Mouse (Mus musculus): ENCODE measurements around the gene Gcdh. TPM values are rescaled to one million over a fixed set of nuclear protein-coding genes. Genes with fewer than 3 reads are reported as not detected.
A peak's percentile ranks its signal among the peaks of the same experiment; 100 is the strongest.

The Gcdh gene
- total RNA-seq (2021) = 10 to 100 TPM; 41.4 to 42.0 TPM
- long read RNA-seq, experiment 1, transcript Gcdh-201 (11 exons, 2,167 nt) = minor isoform, 19 of 99 reads
- long read RNA-seq, experiment 1, transcript Gcdh-202 (12 exons, 2,114 nt) = major isoform, 71 of 99 reads
- long read RNA-seq, experiment 1, partial matches to known transcripts = 7 of 99 reads
- long read RNA-seq, experiment 1, other reads (novel, unspliced or antisense) = 2 of 99 reads
- long read RNA-seq, experiment 2, transcript Gcdh-202 (12 exons, 2,114 nt) = major isoform, 72 of 104 reads
- long read RNA-seq, experiment 2, transcript Gcdh-201 (11 exons, 2,167 nt) = minor isoform, 19 of 104 reads
- long read RNA-seq, experiment 2, partial matches to known transcripts = 8 of 104 reads
- long read RNA-seq, experiment 2, other reads (novel, unspliced or antisense) = 5 of 104 reads

GRCm38 (mm10) chr8:84893709-84894134, at the start of gene Gcdh:
Gene Gcdh (minus strand): TSS chr8:84893921.
- intact Hi-C loops (cut with DNase I) = no loop called here
- DNase-seq = peak; percentile 87 to 90

DNA sequence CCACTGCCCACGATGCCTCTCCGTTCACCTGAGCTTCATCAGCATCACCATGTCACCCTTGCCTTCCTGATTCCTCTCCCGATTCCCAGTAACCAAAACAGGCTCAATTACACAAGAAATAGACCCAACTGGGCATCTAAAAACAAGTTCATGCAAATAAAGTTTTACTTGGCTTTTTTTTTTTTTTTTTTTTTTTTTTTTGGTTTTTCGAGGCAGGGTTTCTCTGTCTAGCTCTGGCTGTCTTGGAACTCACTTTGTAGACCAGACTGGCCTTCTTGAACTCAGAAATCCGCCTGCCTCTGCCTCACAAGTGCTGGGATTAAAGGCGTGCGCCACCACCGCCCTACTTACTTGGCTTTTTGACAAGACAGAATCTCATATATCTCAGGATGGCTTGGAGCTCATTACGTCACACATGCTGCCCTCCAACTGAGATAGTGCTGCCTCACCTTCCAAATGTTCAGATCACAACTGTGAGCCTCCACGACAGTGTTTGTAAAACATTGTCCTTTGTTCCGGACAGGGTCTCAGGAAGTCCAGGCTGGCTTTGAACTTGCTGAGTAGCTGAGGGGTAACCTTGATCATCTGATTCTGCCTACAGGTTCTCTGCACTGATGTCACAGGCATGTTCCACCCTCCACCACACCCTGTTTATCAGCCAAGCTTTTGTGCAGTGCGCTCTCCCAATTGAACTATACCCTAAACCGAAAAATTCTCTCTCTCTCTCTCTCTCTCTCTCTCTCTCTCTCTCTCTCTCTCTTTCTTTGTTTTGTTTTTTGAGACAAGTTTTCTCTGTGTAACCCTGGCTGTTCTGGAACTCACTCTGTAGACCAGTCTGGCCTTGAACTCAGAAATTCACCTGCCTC, 44.1 kb upstream of the Gcdh start:
- intact Hi-C loops (cut with DNase I) = no loop called here
- no peak for DNase-seq

DNA sequence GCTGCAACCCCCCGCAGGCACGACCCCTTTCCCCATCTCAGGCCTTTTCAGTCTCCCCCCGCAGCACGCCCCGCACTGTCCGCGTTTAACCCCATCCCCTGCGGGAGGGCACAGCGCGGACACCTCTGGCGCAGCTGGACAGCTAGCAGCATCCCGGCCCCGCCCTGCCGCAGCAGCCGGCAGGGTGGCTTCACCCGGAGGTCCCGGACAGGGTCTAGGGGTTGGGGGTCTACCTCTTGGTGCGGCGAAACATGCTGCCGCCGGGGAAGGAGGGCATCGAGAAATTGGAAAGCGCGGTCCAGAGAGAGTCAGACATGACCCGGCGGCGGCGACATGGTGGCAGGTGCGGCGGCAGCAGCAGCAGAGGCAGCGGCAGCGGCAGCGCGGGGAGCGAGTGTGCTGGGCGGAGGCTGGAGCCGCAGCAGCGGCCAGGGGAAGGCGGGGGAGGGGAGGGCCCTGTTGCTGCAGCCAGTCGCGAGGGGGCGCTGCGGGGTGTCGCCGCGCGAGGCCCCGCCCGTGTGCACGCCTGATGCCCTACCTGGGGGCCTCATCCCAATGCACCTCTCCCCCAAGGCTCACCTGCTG, 43.3 kb upstream of the Gcdh start, which contains the start of gene Mast1:
Mast1 (minus strand) TSS at position 398 of the 585 bp plus-strand sequence.
- intact Hi-C loops (cut with DNase I) = no loop called here
- peak; percentile 69 to 74 for DNase-seq

- intact Hi-C loops (cut with DNase I) = no loop called here
- no peak for DNase-seq
Observed at GRCm38 (mm10) chr8:84936041-84936961, 42.6 kb upstream of the Gcdh start.

DNA sequence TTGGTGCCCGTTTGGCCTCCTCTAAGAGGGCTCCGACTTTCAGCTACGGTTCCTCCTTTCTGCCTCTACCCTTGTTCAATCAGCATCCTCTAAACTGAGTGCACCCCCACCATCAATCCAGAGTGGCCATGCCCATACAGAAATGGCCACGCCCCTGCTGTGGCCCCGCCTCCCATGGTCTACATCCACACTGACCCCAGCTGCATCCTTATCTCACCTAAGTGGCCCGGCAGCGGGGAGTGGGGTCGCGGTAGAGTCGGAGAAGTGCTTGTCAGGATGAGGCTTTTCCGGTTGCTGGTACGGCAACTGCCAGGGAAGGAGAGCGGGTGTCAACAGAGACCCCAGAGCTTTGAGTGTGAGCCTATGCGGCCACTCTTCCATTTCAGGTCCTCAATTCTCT, 41.8 kb upstream of the Gcdh start:
- DNase-seq = no peak
- intact Hi-C loops (cut with DNase I) = no loop called here

- intact Hi-C loops (cut with DNase I) = no loop called here
- DNase-seq = no peak
Observed at GRCm38 (mm10) chr8:84934860-84935259, 41.1 kb upstream of the Gcdh start.

GRCm38 (mm10) chr8:84933767-84934559, 40.2 kb upstream of the Gcdh start:
- no peak for DNase-seq
- intact Hi-C loops (cut with DNase I) = no loop called here

DNA sequence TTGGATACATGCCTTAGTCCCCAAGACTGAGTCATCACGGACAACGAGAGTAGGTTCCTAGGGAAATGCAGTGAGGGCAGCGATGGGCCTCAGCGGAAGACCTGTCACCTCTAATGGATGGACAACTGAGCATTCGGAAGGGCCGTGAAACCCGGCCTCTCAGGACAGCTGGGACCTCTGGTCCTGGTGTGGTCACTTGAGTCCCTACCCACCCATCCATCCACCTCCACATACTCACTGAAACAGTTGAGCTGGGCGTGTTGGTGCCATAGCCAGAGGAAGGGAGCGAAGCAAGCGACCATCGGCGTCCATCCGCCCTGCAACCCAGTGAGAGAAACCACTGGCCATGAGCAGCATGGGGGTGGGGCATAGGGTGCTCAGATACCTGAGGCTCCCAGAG, 36.9 kb upstream of the Gcdh start:
- intact Hi-C loops (cut with DNase I) = no loop called here
- DNase-seq = no peak

GRCm38 (mm10) chr8:84928456-84929306, 35.0 kb upstream of the Gcdh start:
- intact Hi-C loops (cut with DNase I) = loop anchor here (2.0 kb wide), 2 partner anchors 28 to 70 kb away; no protein-coding TSS in a partner anchor
- DNase-seq = peak; percentile 72 to 81

DNA sequence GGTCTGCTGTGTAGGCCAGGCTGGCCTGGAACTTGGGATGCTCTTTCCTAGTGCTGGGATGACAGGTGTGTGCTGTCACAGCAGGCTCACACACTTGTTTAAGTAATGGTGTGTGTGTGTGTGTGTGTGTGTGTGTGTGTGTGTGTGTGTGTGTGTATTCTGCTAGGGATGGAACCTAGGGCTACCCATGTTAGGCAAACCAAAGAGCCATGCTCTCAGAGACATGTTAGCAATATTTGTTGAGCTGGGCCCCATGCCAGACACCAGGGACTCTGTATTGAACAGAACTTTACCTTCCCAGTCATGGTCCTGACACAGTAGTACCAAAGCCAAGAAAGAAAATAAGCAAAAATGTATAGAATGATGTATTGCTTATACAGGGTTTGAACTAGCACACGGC, 33.8 kb upstream of the Gcdh start:
- no peak for DNase-seq
- intact Hi-C loops (cut with DNase I) = no loop called here

DNA sequence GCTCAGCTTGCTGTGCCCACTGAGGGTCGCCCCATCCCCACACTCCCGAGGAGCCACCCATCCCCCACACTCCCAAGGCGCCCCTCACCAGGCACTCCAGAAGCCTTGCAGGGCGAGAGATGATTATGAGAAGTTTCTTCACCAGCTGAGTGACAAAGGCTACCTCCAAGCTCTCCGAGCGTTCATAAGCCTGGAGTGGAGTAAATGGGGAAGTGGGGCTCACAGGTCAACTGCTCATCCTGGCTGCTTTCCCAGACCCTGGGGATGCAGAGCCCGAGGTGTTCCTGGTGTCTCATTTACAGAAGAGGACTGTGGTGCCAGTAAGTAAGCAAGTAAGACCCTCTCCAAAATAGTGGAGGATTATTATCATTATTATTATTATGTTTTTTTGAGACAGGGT, 31.8 kb upstream of the Gcdh start:
- intact Hi-C loops (cut with DNase I) = no loop called here
- DNase-seq = no peak

DNA sequence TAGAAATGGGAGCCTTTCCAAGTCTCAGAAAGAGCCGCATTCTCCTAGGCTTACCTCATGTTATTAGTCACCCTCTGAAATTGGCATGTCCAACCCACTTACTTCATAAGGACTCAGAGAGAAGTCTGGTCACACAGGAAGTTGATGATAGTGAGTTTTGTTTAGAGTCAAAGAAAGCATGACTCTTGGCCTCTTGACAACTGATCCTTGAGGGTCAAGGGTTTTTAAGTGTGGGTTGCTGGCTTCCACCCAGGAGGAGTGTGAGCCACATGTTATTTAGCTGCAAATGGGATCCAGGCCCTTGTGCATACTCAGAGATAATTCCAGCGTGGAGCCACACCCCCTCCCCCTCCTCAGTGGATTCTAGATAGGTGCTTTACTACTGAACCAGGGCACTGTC, 27.9 kb upstream of the Gcdh start:
- DNase-seq = no peak

DNA sequence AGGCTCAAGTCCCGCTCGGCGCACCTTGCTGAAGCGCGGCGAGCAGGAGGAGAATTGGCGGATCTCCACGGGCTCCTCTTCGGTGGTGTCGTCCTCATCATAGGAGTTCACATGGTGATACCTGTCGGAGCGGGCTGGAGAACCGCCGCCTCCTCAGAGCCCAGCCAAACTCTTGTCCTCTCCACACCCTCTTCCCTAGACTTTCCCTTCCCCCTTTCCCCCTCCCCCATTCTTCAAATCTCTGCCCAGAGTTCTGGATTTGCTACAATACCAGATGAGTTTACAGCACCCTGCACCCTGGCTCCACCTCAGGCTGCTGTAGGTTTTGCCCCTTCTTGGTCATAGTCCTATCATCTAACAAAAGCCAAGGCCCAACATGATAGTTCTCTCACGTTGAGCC, 24.9 kb upstream of the Gcdh start:
- DNase-seq = no peak
- intact Hi-C loops (cut with DNase I) = no loop called here

More for the DNA sequence above, 27.9 kb upstream of the Gcdh start:
- intact Hi-C loops (cut with DNase I) = no loop called here

- intact Hi-C loops (cut with DNase I) = no loop called here
- no peak for DNase-seq
Observed at GRCm38 (mm10) chr8:84917781-84918180, 24.1 kb upstream of the Gcdh start.

GRCm38 (mm10) chr8:84915269-84915668, 21.5 kb upstream of the Gcdh start:
- DNase-seq = no peak
- intact Hi-C loops (cut with DNase I) = no loop called here

- no peak for DNase-seq
- intact Hi-C loops (cut with DNase I) = no loop called here
Observed at GRCm38 (mm10) chr8:84913960-84914359, 20.2 kb upstream of the Gcdh start.

GRCm38 (mm10) chr8:84913502-84913900, 19.8 kb upstream of the Gcdh start:
- intact Hi-C loops (cut with DNase I) = no loop called here
- no peak for DNase-seq

DNA sequence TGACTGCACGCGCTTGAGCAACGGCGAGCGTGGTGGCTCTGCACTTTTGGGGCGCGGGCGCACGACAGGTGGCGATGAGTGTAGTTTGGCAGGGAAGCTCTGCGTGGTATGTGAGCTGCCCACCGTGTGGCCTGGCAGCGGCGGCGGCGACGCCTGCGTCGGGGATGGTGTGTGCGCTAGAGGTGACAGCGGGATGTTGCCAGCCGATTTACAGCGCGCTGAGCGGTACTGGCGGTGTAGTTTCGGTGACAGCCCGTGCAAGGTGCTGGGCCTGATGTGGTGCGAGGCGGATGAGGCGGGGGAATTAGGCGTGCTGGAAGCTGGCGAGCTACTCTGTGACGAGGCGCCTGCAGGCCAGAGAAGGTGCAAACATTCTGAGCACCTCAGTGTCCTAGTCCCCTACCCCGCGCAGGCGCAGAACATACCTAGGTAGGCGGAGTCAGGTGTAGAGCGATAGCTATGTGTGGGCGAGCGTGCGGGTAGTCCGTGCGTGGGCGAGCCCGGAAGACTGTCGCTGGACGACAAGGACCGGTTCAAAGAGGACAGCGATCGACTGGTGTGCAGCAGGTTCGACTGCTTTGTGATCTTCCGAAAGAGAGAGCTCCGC, 19.3 kb upstream of the Gcdh start:
- peak; percentile 56 to 62 for DNase-seq
- intact Hi-C loops (cut with DNase I) = no loop called here

Measured in heart, postnatal 14 days (tissue).